Mouse (Mus musculus): Measurements from ENCODE around the gene Pxn.
"Not testable (repeated sequence)": the region's sequence is repeated elsewhere in the genome, so short reads cannot be mapped to it uniquely, and the experiment has no call there.

The Pxn gene

GRCm38 (mm10) chr5:115508859-115509147, 2.3 kb downstream of the Pxn start:
- no peak for DNase-seq (ENCODE audit: low spot score in 2 of 2)

DNA sequence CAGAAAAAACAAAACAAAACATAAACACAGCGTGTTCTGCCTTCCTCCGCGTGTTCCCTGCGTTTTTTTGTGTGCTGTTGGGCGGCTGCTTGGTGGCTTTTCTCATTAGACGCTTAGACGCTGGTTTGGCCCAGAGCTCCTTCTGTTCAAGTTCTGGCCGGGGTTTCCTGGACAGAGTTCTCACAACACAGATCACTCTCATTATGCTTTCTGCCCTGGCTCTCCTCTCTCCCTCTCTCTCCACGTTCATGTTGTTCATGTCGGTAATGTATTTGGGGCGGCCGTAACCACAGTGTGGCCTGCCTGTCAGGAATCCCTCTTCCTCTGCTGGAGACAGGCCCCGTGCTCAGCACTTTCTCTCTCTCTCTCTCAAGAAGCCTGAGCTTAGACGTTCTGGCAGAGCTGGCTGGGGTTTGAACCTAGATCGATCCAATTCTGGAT, 2.9 kb downstream of the Pxn start:
- no peak for DNase-seq (ENCODE audit: low spot score in 2 of 2)

DNA sequence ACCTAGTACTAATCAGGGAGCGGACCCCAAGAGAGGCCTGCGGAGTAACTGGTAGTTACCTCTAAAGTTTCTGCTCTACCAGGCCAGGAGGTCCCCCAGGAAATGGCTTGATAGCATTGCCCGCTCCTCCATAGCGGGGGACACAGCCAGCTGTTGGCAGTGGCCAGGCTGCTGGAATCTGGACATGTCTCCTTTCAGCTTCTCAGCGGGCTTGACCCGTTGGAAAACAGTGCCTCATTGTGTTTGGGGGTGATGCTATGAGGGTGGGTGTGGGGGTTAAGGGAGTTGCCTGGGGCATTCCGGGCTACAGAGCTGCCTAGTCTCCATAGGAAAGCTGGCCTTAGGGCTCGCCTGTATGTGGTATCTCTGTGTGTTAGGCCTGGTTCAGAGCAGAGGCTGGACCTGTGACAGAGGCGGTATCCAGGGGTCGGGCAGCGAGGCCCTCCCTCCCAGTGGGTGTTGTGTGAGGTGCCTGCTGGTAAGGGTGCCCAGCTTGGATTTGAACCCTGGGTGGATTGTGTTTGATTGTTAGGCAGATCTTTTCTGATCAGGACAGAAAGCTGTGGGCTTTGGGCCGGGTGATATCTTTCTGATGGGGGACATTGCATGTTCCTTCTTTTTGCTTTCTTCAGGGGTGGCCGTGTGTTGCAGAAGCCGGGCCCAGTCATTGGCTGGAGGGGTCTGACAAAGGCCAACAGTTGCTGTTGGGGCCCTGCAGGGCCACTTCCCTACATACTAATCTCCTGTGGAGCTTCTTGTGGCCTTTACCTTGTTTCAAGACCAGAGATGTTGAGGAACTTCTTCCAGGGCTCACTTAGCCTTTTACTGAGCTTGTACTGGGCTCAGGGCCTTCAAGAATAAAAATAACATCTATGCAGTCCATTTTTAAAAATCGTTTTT, 3.6 kb downstream of the Pxn start:
- no peak for DNase-seq (ENCODE audit: low spot score in 2 of 2)

GRCm38 (mm10) chr5:115512375-115512774, 5.9 kb downstream of the Pxn start:
- no peak for DNase-seq (ENCODE audit: low spot score in 2 of 2)

DNA sequence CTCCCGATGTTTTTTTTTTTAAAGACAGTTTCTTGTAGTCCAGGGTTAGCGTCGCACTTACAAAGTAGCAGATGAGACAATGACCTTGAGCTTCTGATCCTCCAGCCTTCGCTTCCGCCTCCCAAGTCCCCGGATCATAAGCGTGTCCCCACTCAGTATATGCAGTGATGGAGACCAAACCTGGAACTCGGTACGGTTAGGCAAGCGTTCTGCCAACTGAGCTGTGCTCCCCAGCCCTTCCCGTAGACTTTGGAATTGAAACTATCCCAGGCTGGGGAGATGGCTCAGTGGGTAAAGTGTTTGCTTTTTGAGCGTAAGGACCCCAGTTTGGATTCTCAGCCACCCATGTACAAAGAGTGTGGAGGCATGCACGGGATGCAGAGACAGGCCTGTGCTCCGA, 6.8 kb downstream of the Pxn start:
- DNase-seq (ENCODE audit: low spot score in 2 of 2) = no peak

- DNase-seq (ENCODE audit: low spot score in 2 of 2) = no peak
Observed at GRCm38 (mm10) chr5:115513721-115514120, 7.2 kb downstream of the Pxn start.

DNA sequence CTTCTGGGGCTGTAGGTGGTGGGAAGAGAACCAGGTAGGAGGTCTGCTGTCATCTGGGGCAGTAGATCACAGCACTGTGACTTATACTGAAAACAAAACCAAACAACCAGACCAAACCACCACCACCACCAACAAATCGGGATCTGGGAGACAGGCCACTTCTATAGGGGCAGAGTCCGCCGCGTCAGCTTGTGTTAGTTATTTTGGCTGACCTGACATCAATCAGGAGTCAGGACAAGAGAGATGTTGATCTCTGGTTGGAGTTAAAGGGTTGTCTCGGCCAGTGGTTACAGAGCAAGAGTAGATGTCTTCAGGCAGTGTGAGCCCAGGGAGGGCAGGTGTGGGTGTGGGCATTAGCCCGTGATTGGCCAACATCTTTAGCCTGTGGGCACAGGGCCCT, 7.9 kb downstream of the Pxn start:
- DNase-seq (ENCODE audit: low spot score in 2 of 2) = no peak

DNA sequence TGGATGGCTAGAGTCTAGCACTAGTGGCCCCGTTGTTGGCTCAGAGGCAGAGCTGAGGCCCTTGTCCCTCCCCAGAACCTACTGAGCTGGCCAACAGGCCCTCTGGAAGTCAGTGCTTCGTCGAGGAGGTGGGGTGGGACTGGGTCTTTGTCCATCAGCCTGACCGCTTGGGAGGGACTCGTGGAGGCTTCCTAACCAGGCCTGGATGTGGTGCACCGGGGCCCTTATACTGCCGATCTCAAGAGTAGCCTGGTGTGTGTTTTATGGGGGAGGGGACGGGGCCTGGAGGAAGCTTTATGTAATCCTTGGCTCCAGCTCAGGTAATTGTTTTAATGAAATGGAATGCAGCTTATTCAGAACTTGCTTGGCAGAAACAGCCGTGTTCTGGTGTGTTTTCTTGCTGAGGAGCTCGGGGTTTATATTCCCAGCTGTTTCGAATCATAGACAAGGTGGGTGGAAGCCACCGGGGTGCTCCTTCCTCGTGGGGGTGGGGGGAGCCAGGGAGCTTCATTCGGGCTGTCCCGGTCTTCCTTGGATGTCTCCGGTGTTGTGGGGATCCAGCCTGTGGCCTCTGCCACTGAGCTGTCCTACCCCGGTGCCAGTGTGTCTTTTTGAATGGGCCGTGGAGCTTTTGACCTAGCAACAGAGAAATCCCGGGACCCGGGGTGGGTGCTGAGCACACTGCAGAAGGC, 8.6 kb downstream of the Pxn start:
- no peak for DNase-seq (ENCODE audit: low spot score in 2 of 2)

GRCm38 (mm10) chr5:115516081-115516907, 9.8 kb downstream of the Pxn start:
- DNase-seq (ENCODE audit: low spot score in 2 of 2) = no peak

GRCm38 (mm10) chr5:115516908-115517307, 10.4 kb downstream of the Pxn start:
- no peak for DNase-seq (ENCODE audit: low spot score in 2 of 2)

- no peak for DNase-seq (ENCODE audit: low spot score in 2 of 2)
Observed at GRCm38 (mm10) chr5:115517501-115517900, 11.0 kb downstream of the Pxn start.

- DNase-seq (ENCODE audit: low spot score in 2 of 2) = not testable (repeated sequence)
Observed at GRCm38 (mm10) chr5:115518214-115518613, 11.7 kb downstream of the Pxn start.

- no peak for DNase-seq (ENCODE audit: low spot score in 2 of 2)
Observed at GRCm38 (mm10) chr5:115520325-115520869, 13.9 kb downstream of the Pxn start.

DNA sequence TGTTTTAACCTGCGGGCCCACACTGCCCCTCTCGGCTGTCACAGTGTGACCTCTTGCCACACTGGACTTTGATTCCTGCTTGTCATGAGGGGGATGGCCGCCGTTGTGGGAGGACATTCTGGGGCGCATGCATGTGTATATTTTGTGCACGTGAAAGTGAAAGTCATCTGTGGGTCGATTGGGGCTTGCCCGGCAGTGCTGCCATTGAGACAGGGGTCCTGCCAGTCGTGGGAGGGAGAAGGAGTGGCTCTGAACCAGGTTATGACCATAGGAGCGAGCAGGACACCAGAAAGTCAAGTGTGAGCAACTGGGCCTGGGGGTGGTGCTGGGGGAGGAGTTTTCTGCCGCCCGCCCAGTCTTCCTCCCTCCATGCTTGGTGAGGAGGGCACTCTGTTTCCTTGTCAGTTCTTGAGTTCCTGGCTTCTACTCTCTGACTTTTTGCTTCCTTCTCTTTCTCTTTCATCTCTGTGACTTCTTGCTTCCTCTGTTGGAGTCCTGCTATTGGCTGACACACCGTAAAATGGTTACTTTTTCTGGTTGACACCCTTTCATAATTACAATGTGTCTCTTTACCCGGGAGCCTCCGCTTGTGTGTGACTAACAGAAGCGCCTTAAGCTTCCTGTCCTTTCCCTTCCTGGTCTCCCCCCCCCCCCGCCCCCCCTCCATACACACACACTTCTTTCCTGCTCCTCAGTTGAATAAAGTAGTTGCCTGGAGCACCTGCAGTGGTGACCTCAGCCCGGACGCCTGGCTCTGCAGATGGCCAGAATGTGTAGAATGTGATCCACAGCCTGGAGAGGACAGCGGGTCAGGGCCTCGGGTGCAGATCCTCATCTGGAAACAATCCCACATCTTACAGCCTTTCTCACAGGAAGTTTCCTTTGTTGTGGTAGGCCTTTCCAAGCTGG, 15.3 kb downstream of the Pxn start:
- DNase-seq (ENCODE audit: low spot score in 2 of 2) = no peak

DNA sequence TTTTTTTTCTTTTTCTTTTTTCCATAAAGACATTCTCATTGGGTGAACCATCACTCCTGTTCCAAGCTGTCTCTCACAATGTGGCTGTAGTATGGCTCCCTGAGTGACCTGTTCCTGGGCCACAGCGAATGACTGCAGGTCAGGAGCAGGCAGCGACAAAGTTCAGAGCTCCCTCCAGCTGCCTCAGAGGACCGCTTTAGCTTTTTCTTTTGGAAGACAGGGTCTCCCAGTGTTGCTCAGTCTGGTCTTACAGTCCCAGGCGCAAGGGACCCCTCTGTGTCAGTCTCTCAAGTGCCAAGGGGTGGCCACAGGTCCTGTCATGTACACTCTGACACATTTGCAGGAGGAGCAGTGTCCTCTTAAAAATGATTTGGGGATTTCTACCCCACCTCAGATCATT, 16.1 kb downstream of the Pxn start:
- DNase-seq (ENCODE audit: low spot score in 2 of 2) = no peak

DNA sequence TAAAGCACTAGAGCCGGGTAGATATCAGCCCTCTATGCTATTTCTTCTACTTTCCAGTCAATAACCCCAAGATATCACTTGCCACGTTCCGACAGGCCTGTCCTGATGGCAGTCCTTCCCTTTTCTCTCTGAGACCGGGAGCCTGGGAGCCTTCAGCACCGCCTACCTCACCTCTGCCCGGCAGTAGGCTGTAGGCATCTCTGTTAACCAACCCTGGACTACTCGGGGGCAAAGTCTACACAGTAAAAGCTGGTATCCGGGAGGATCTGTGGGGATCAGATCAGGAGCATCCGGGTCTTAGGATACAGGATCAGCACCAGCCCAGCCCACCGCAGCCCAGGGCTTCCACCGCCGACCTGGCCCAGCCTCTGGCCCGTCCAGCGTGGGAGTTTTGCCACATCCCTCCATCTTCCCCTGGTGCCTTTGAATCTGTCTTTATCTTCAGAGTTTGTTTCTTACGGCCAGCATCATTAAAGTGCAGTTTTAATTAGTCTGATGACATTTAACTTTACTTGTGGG, 16.6 kb downstream of the Pxn start:
- no peak for DNase-seq (ENCODE audit: low spot score in 2 of 2)

GRCm38 (mm10) chr5:115523971-115524370, 17.5 kb downstream of the Pxn start:
- no peak for DNase-seq (ENCODE audit: low spot score in 2 of 2)

DNA sequence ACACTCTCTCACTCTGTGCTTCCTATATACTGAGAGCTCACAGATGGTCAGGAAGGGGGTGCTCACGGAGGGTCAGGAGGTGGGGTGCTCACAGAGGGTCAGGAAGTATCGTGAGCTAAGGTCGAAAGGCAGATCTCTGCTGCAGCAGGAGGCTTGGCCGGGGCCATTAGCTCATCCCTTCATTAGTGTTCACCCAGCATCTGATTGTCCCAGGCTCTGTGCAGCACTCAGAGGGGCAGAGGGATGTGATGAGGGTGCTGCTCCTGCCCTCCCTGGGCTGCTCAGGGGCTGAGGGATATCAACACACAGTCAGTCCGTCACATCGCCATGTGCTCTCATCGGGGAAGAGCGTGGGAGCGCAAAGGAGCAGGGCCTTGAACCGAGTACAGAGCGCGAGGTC, 18.0 kb downstream of the Pxn start:
- DNase-seq (ENCODE audit: low spot score in 2 of 2) = no peak

- DNase-seq (ENCODE audit: low spot score in 2 of 2) = no peak
Observed at GRCm38 (mm10) chr5:115525416-115525815, 18.9 kb downstream of the Pxn start.

GRCm38 (mm10) chr5:115525943-115526342, 19.5 kb downstream of the Pxn start:
- no peak for DNase-seq (ENCODE audit: low spot score in 2 of 2)
